Mouse (Mus musculus) megakaryocyte, embryonic 14.5 days (primary cell): ENCODE measurements around the gene Poldip3.

Experiments
- FLI1 ChIP-seq: IDR thresholded peaks from 2 replicates; pipeline ENCODE4 v1.6.1; 2012; ENCODE audit warnings: low read length, inconsistent platforms, mixed read lengths
- GATA1 ChIP-seq: IDR thresholded peaks from 3 replicates; pipeline ENCODE4 v1.6.1; 2012; ENCODE audit warnings: mixed read lengths, low read length, inconsistent platforms, borderline replicate concordance

DNA sequence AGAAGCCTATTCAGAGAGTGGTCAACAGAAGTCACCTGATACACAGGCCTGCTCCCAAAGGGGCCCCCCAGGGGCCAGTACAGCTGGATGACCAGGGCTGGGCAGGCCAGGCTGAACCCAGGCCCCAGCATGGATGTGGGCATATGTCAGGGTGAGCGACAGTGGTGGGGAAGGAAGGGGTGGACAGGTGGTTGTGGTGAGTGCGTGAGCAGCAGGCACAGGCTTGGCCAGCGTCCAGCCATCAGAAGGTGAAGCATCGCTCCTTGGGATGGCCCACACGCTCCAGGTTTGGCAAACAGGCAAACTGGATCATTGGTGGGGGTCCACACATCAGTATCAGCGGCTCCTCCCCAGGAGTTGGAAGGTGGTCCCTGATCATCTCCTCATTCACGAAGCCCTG is 5.1 kb upstream of the Poldip3 start:
- TF ChIP-seq FLI1 (no peak), GATA1 (no peak)
